Mouse (Mus musculus): Measurements from ENCODE around the gene Eps15. TPM values are rescaled to one million over a fixed set of nuclear protein-coding genes. Genes with fewer than 3 reads are reported as not detected.
A peak's percentile ranks its signal among the peaks of the same experiment; 100 is the strongest.

Eps15 gene
- polyA plus RNA-seq, 1 experiment from 2014 or later, result 61.1 TPM

- DNase-seq (ENCODE audit: low spot score), result no peak
- Histone ChIP-seq H3K9me3 (ENCODE audit: control insufficient read depth, low read length) (no peaks in the 10 kb centered on the region), H3K4me2 (ENCODE audit: low read depth) (no peak overlapping the region)
Observed at GRCm38 (mm10) chr4:109430250-109430649, 150.2 kb downstream of the Eps15 start.

DNA sequence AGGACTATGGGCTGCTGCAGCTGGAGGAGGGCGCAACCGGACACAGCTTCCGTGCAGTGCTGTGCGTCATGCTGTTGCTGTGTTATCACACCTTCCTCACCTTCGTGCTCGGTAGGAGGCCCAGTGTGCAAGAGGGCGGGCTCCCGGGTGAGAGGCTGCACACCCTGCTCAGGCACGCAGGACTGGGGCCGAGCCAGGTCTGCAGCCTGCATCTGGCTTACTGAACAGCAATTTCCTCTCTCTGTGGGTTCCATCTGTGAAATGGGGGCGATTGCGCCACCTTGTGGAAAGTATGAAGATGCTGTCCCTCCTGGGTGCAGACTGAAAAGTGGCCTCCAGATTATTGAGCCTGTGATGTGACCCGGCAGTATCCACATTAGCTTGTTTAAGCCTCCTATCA, 150.8 kb downstream of the Eps15 start:
- H3K4me1 ChIP-seq (ENCODE audit: control insufficient read depth, insufficient read depth, low read length), result peaks cover 3% of the 10 kb centered on the region; the same call in 1 of the 2 replicates
- no peak overlapping the region for H3K4me2 ChIP-seq (ENCODE audit: low read depth)
- no peak for DNase-seq (ENCODE audit: low spot score)
- H3K9me3 ChIP-seq (ENCODE audit: control insufficient read depth, low read length), result no peaks in the 10 kb centered on the region
- no peak overlapping the region for H3K9ac ChIP-seq (ENCODE audit: low read length)
- H3K4me3 ChIP-seq (ENCODE audit: low read depth, low read length), result no peak overlapping the region
- ATAC-seq (ENCODE audit: insufficient read depth, low FRiP score, low TSS enrichment), result 0 out of 2 replicates have a peak, but pooled peaks have one; percentile 48
- H3K36me3 ChIP-seq (ENCODE audit: control insufficient read depth, insufficient read depth, low read length), result no peaks in the 10 kb centered on the region
- WGBS, result 61% methylated on average over 13 of the region's 13 CpGs
- H3K27ac ChIP-seq (ENCODE audit: low read depth, low read length), result no peak overlapping the region
- H3K27me3 ChIP-seq (ENCODE audit: control insufficient read depth, insufficient read depth, low read length), result no peaks in the 10 kb centered on the region

More at GRCm38 (mm10) chr4:109430250-109430649, 150.2 kb downstream of the Eps15 start:
- 96% methylated on average over 7 of the region's 7 CpGs for WGBS
- no peak overlapping the region for H3K9ac ChIP-seq (ENCODE audit: low read length)
- no peaks in the 10 kb centered on the region for H3K27me3 ChIP-seq (ENCODE audit: control insufficient read depth, insufficient read depth, low read length)
- H3K4me3 ChIP-seq (ENCODE audit: low read depth, low read length), result no peak overlapping the region
- no peak overlapping the region for H3K27ac ChIP-seq (ENCODE audit: low read depth, low read length)
- no peak for ATAC-seq (ENCODE audit: insufficient read depth, low FRiP score, low TSS enrichment)
- no peaks in the 10 kb centered on the region for H3K36me3 ChIP-seq (ENCODE audit: control insufficient read depth, insufficient read depth, low read length)
- H3K4me1 ChIP-seq (ENCODE audit: control insufficient read depth, insufficient read depth, low read length), result peaks cover 3% of the 10 kb centered on the region; the same call in 1 of the 2 replicates

GRCm38 (mm10) chr4:109432668-109433375, 152.8 kb downstream of the Eps15 start:
- no peak for DNase-seq (ENCODE audit: low spot score)
- no peak for ATAC-seq (ENCODE audit: insufficient read depth, low FRiP score, low TSS enrichment)
- Histone ChIP-seq H3K9ac (ENCODE audit: low read length) (no peak overlapping the region), H3K27ac (ENCODE audit: low read depth, low read length) (no peak overlapping the region), H3K4me2 (ENCODE audit: low read depth) (no peak overlapping the region), H3K9me3 (ENCODE audit: control insufficient read depth, low read length) (no peaks in the 10 kb centered on the region), H3K27me3 (ENCODE audit: control insufficient read depth, insufficient read depth, low read length) (no peaks in the 10 kb centered on the region), H3K4me1 (ENCODE audit: control insufficient read depth, insufficient read depth, low read length) (peaks cover 3% of the 10 kb centered on the region; the same call in 1 of the 2 replicates), H3K36me3 (ENCODE audit: control insufficient read depth, insufficient read depth, low read length) (no peaks in the 10 kb centered on the region), H3K4me3 (ENCODE audit: low read depth, low read length) (no peak overlapping the region)
- 80% methylated on average over 16 of the region's 16 CpGs for WGBS

GRCm38 (mm10) chr4:109433641-109434040, 153.6 kb downstream of the Eps15 start:
- no peak overlapping the region for H3K4me2 ChIP-seq (ENCODE audit: low read depth)
- no peak for DNase-seq (ENCODE audit: low spot score)
- H3K4me1 ChIP-seq (ENCODE audit: control insufficient read depth, insufficient read depth, low read length), result peaks cover 3% of the 10 kb centered on the region; the same call in 1 of the 2 replicates
- no peak for ATAC-seq (ENCODE audit: insufficient read depth, low FRiP score, low TSS enrichment)
- no peak overlapping the region for H3K4me3 ChIP-seq (ENCODE audit: low read depth, low read length)
- no peak overlapping the region for H3K27ac ChIP-seq (ENCODE audit: low read depth, low read length)
- H3K36me3 ChIP-seq (ENCODE audit: control insufficient read depth, insufficient read depth, low read length), result no peaks in the 10 kb centered on the region
- H3K27me3 ChIP-seq (ENCODE audit: control insufficient read depth, insufficient read depth, low read length), result no peaks in the 10 kb centered on the region
- no peak overlapping the region for H3K9ac ChIP-seq (ENCODE audit: low read length)
- no peaks in the 10 kb centered on the region for H3K9me3 ChIP-seq (ENCODE audit: control insufficient read depth, low read length)
- 88% methylated on average over 6 of the region's 6 CpGs for WGBS

GRCm38 (mm10) chr4:109434256-109434655, 154.2 kb downstream of the Eps15 start:
- Histone ChIP-seq H3K36me3 (ENCODE audit: control insufficient read depth, insufficient read depth, low read length) (no peaks in the 10 kb centered on the region), H3K27me3 (ENCODE audit: control insufficient read depth, insufficient read depth, low read length) (no peaks in the 10 kb centered on the region), H3K4me3 (ENCODE audit: low read depth, low read length) (no peak overlapping the region), H3K4me2 (ENCODE audit: low read depth) (no peak overlapping the region), H3K4me1 (ENCODE audit: control insufficient read depth, insufficient read depth, low read length) (peaks cover 3% of the 10 kb centered on the region; the same call in 1 of the 2 replicates), H3K9me3 (ENCODE audit: control insufficient read depth, low read length) (no peaks in the 10 kb centered on the region), H3K9ac (ENCODE audit: low read length) (no peak overlapping the region), H3K27ac (ENCODE audit: low read depth, low read length) (no peak overlapping the region)
- no peak for DNase-seq (ENCODE audit: low spot score)
- 100% methylated on average over 1 of the region's 1 CpGs for WGBS
- ATAC-seq (ENCODE audit: insufficient read depth, low FRiP score, low TSS enrichment), result no peak

Other genes starting within 250 kb of the Eps15 start
- 83.1 TPM in 2 replicates for gene Osbpl9, start 78.0 kb upstream of the Eps15 start, polyA plus RNA-seq (2014; fragmentation: Nextera tagmentation; extraction: Ambion mirVana)
- gene Calr4, start 45.8 kb upstream of the Eps15 start, polyA plus RNA-seq (2014; fragmentation: Nextera tagmentation; extraction: Ambion mirVana), result 0.16 and 0.39 TPM in 2 replicates
- gene Ttc39a, start 126.4 kb downstream of the Eps15 start, polyA plus RNA-seq (2014; fragmentation: Nextera tagmentation; extraction: Ambion mirVana), result 1.9 and 2.7 TPM in 2 replicates
- gene Rnf11, start 204.5 kb downstream of the Eps15 start, polyA plus RNA-seq (2014; fragmentation: Nextera tagmentation; extraction: Ambion mirVana), result 55.3 and 57.6 TPM in 2 replicates